In the genomic region with DNA sequence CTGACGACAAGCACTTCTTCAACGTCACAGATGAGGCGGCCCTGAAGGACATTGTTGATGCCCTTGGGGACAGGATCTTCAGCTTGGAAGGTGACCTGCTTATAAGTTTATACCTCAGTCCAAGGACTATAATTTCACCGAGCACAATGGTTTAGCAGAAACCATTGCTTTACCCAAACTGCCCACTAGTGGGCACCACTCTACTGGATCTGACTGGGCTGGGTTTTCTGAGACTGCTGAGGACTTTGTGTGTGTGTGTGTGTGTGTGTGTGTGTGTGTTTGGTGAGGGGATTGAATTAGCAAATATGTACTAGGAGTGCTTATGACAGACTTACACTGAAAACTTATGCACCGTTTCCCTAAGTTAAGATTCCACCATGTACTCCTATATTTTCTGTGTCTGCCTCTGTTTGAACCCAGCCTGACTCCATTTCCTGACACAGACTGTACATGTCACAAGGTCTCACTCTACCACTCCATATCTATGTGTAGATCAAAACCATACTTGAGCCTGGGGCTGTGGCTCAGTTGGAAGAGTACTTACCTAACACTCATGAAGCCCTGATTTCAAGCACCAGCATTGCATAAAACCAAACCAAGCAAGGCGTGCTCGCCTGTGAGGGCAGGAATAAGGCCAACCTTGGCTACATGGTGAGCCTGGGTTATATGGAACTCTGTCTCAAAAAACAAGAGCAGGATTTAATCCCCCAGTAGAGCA, we compare ENCODE assay signal across 9 mouse cellular contexts.
DNase-seq lines count a peak whose midpoint lies in the region; ATAC-seq and TF ChIP-seq lines count a peak whose summit lies in the region.
"Had no signal": no experiment of that assay in that cellular context is flagged by ENCODE, and none has a peak within 500 bp of the region (broad histone marks: within the 10 kb centered on the region; RNA-seq: fewer than 3 reads in every experiment).

No protein-coding gene starts in this region.

- no peak for DNase-seq in cerebellum, adult 2 months
- no peak for DNase-seq in cerebellum, adult 11 months
- peak; percentile 42 for DNase-seq in layer of hippocampus, adult 11-12 months (ENCODE audit: low spot score)
- no peak for DNase-seq in layer of hippocampus, postnatal 14 days (ENCODE audit: low spot score in 2 of 2)
- peak; percentile 11 to 29 for DNase-seq in CD8-positive naive resting alpha-beta T cell, adult 2 months (ENCODE audit: low read depth in 2 of 2, low spot score in 2 of 2)
- peak; percentile 38 for DNase-seq in c-Kit-positive CD71-negative TER-119-negative erythroid progenitor cells, embryonic 14.5 days (ENCODE audit: low read depth)
- DNase-seq in limb, embryonic 11.5 days (ENCODE audit: low spot score), result peak; percentile 83
- DNase-seq in stomach, postnatal 0 days (ENCODE audit: low spot score), result peak; percentile 74

- no peak for TF ChIP-seq EP300 in stomach, postnatal 0 days (optimal IDR thresholded peaks at IDR 0.05)

- H3K27me3 ChIP-seq in cerebellum, adult 2 months (ENCODE audit: control insufficient read depth, insufficient read depth, low read length), result no peaks in the 10 kb centered on the region
- H3K27me3 ChIP-seq in limb, embryonic 11.5 days (ENCODE audit: control insufficient read depth, insufficient read depth, low read length), result no peaks in the 10 kb centered on the region
- H3K27me3 ChIP-seq in stomach, postnatal 0 days (ENCODE audit: control insufficient read depth, insufficient read depth, low read length), result no peaks in the 10 kb centered on the region
- H3K27me3 ChIP-seq: hindbrain, embryonic 15.5 days had no signal

- H3K9ac ChIP-seq in limb, embryonic 11.5 days (ENCODE audit: low read length), result no peak overlapping the region
- H3K9ac ChIP-seq in stomach, postnatal 0 days (ENCODE audit: low read length), result no peak overlapping the region
- H3K9ac ChIP-seq: hindbrain, embryonic 15.5 days had no signal

- no peak overlapping the region for H3K27ac ChIP-seq in cerebellum, adult 2 months (ENCODE audit: insufficient read depth, low read length)
- no peak overlapping the region for H3K27ac ChIP-seq in limb, embryonic 11.5 days (replicated peaks; ENCODE audit: low read depth, low read length)
- H3K27ac ChIP-seq in stomach, postnatal 0 days (replicated peaks), result no peak overlapping the region
- H3K27ac ChIP-seq: hindbrain, embryonic 15.5 days had no signal

- 53% methylated on average over 7 of the region's 7 CpGs for WGBS in cerebellum, adult 2 months
- 55% methylated on average over 7 of the region's 7 CpGs for WGBS in limb, embryonic 11.5 days
- 60% methylated on average over 7 of the region's 7 CpGs for WGBS in stomach, postnatal 0 days

- no peak overlapping the region for H3K4me2 ChIP-seq in limb, embryonic 11.5 days (ENCODE audit: low read depth, severe bottlenecking)
- no peak overlapping the region for H3K4me2 ChIP-seq in stomach, postnatal 0 days (replicated peaks; ENCODE audit: low read depth)
- H3K4me2 ChIP-seq: hindbrain, embryonic 15.5 days had no signal

- peak; percentile 65 for TF ChIP-seq CTCF in cerebellum, adult 2 months (IDR thresholded peaks at IDR 0.05; ENCODE audit: borderline replicate concordance, insufficient read depth, low read depth, low read length)
- TF ChIP-seq CTCF in stomach, postnatal 0 days (IDR thresholded peaks at IDR 0.05; ENCODE audit: low read depth), result peak; percentile 90

- H3K4me1 ChIP-seq in cerebellum, adult 2 months (ENCODE audit: control insufficient read depth, insufficient read depth, low read length), result no peaks in the 10 kb centered on the region
- no peaks in the 10 kb centered on the region for H3K4me1 ChIP-seq in limb, embryonic 11.5 days (ENCODE audit: control insufficient read depth, insufficient read depth, low read length)
- H3K4me1 ChIP-seq in stomach, postnatal 0 days (replicated peaks; ENCODE audit: control insufficient read depth, insufficient read depth), result no peaks in the 10 kb centered on the region
- H3K4me1 ChIP-seq: hindbrain, embryonic 15.5 days had no signal

- H3K4me3 ChIP-seq in cerebellum, adult 2 months (replicated peaks; ENCODE audit: insufficient read depth, low read depth, low read length), result no peak overlapping the region
- H3K4me3 ChIP-seq in limb, embryonic 11.5 days (ENCODE audit: low read depth, low read length), result no peak overlapping the region
- no peak overlapping the region for H3K4me3 ChIP-seq in stomach, postnatal 0 days (ENCODE audit: low read depth, low read length)
- H3K4me3 ChIP-seq: hindbrain, embryonic 15.5 days had no signal

- no peaks in the 10 kb centered on the region for H3K36me3 ChIP-seq in limb, embryonic 11.5 days (ENCODE audit: control insufficient read depth, insufficient read depth, low read length)
- H3K36me3 ChIP-seq in stomach, postnatal 0 days (ENCODE audit: control insufficient read depth, insufficient read depth, low read length), result no peaks in the 10 kb centered on the region
- H3K36me3 ChIP-seq: hindbrain, embryonic 15.5 days had no signal

- no peaks in the 10 kb centered on the region for H3K9me3 ChIP-seq in limb, embryonic 11.5 days (ENCODE audit: control insufficient read depth, low read length)
- H3K9me3 ChIP-seq in stomach, postnatal 0 days (ENCODE audit: control insufficient read depth, low read length), result no peaks in the 10 kb centered on the region
- H3K9me3 ChIP-seq: hindbrain, embryonic 15.5 days had no signal

- TF ChIP-seq POLR2A in cerebellum, adult 2 months (IDR thresholded peaks at IDR 0.05; ENCODE audit: borderline replicate concordance, insufficient read depth, low read length), result no peak

- no peak for ATAC-seq in limb, embryonic 11.5 days (ENCODE audit: insufficient number of reproducible peaks, low FRiP score, low TSS enrichment, low read depth)
- no peak for ATAC-seq in stomach, postnatal 0 days (ENCODE audit: low FRiP score, low TSS enrichment)

Comparison
In these comparisons a context has a peak if more than half of its experiments do, and no peak if none do; other contexts are left out.
1. DNase-seq: peak in layer of hippocampus, adult 11-12 months (single experiment), CD8-positive naive resting alpha-beta T cell, adult 2 months (2 of 2), c-Kit-positive CD71-negative TER-119-negative erythroid progenitor cells, embryonic 14.5 days (single experiment), limb, embryonic 11.5 days (single experiment) and stomach, postnatal 0 days (single experiment); none in cerebellum, adult 2 months (0 of 2), cerebellum, adult 11 months (single experiment) and layer of hippocampus, postnatal 14 days (0 of 2).